Mouse (Mus musculus): ENCODE data around the gene Srgap2. TPM values are rescaled to one million over a fixed set of nuclear protein-coding genes. Genes with fewer than 3 reads are reported as not detected.
"Not testable (repeated sequence)": the region's sequence is repeated elsewhere in the genome, so short reads cannot be mapped to it uniquely, and the experiment has no call there.

The Srgap2 gene
- polyA plus RNA-seq, 1 experiment: 41.2 TPM

DNA sequence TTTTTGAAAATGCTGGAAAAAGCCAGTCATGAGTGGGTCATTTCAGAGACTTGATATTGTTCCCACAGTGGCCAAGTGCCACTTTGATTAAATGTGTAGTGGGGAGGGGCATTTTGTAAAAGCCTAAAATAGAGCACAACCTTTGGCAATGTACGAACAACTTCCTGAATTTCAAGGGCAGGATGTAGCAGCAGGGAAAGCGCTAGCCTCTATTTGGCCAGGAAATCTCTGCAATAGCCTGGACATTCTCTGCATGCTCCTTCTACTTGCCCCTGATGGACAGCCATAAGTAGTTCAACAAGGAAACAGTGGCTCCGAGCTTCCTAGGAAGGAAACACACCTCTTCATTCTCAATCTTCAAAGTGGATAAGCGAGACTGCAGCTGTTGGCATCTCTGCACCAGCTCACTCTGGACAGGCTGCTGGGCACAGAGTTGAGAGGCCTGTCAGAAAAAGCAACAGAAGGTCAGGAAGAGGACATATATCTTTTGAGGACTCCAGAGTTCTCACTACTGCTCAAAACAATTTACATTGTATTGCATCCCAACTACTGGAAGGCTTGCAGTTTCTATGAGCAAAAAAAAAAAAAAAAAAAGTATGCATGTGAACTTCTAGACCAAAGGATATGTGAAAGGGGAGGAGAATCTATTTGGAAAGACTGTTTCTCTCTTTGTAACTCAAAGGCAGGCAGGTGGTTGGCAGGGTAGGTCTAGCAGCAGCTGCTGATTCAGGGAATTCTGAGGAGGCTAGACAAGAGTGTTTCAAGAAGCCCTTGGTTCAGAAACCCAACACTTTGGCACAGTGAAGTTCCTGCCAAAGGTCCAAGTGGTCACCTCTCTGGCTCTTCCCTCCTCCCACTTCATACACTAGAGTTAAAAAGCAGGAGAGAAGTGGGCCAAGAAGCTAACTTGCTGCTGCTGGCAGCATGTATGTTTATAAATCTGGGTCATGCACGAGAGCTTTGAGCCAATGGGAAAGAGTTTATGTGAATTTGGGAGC lies 181.4 kb downstream of the Srgap2 start:
- no peak for TF ChIP-seq POLR2A (IDR thresholded peaks at IDR 0.05; ENCODE audit: extremely low read depth, insufficient read depth, low read length)
- no peak for TF ChIP-seq CTCF (IDR thresholded peaks at IDR 0.05; ENCODE audit: extremely low read depth, insufficient read depth, low read length)
- H3K27ac ChIP-seq (ENCODE audit: insufficient read depth, low read length): no peak overlapping the region
- peaks cover 2% of the 10 kb centered on the region for H3K4me1 ChIP-seq (ENCODE audit: control insufficient read depth, insufficient read depth, low read length)
- no peak overlapping the region for H3K4me3 ChIP-seq (ENCODE audit: insufficient read depth, low read length)

GRCm38 (mm10) chr1:131344691-131345090 lies 182.5 kb downstream of the Srgap2 start:
- no peak overlapping the region for H3K27ac ChIP-seq (ENCODE audit: insufficient read depth, low read length)
- no peaks in the 10 kb centered on the region; the same call in none of the 2 replicates for H3K4me1 ChIP-seq (ENCODE audit: control insufficient read depth, insufficient read depth, low read length)
- TF ChIP-seq CTCF (IDR thresholded peaks at IDR 0.05; ENCODE audit: extremely low read depth, insufficient read depth, low read length): no peak
- no peak overlapping the region for H3K4me3 ChIP-seq (ENCODE audit: insufficient read depth, low read length)

- no peak overlapping the region for H3K4me3 ChIP-seq (ENCODE audit: insufficient read depth, low read length)
- no peak overlapping the region for H3K27ac ChIP-seq (ENCODE audit: insufficient read depth, low read length)
These were observed 191.1 kb downstream of the Srgap2 start for GRCm38 (mm10) chr1:131336017-131336416.

GRCm38 (mm10) chr1:131335604-131336003 lies 191.5 kb downstream of the Srgap2 start:
- Histone ChIP-seq H3K27ac (ENCODE audit: insufficient read depth, low read length) (no peak overlapping the region), H3K4me1 (ENCODE audit: control insufficient read depth, insufficient read depth, low read length) (no peaks in the 10 kb centered on the region), H3K4me3 (ENCODE audit: insufficient read depth, low read length) (no peak overlapping the region)
- TF ChIP-seq POLR2A (IDR thresholded peaks at IDR 0.05; ENCODE audit: extremely low read depth, insufficient read depth, low read length) (no peak), CTCF (IDR thresholded peaks at IDR 0.05; ENCODE audit: extremely low read depth, insufficient read depth, low read length) (no peak)

More at GRCm38 (mm10) chr1:131336017-131336416, 191.1 kb downstream of the Srgap2 start:
- no peaks in the 10 kb centered on the region for H3K4me1 ChIP-seq (ENCODE audit: control insufficient read depth, insufficient read depth, low read length)
- no peak for TF ChIP-seq POLR2A (IDR thresholded peaks at IDR 0.05; ENCODE audit: extremely low read depth, insufficient read depth, low read length)
- TF ChIP-seq CTCF (IDR thresholded peaks at IDR 0.05; ENCODE audit: extremely low read depth, insufficient read depth, low read length): no peak

- H3K4me3 ChIP-seq (ENCODE audit: insufficient read depth, low read length): no peak overlapping the region
- TF ChIP-seq CTCF (IDR thresholded peaks at IDR 0.05; ENCODE audit: extremely low read depth, insufficient read depth, low read length) (no peak), POLR2A (IDR thresholded peaks at IDR 0.05; ENCODE audit: extremely low read depth, insufficient read depth, low read length) (no peak)
- no peaks in the 10 kb centered on the region for H3K4me1 ChIP-seq (ENCODE audit: control insufficient read depth, insufficient read depth, low read length)
- no peak overlapping the region for H3K27ac ChIP-seq (ENCODE audit: insufficient read depth, low read length)
These were observed 196.0 kb downstream of the Srgap2 start for GRCm38 (mm10) chr1:131331180-131331579.

DNA sequence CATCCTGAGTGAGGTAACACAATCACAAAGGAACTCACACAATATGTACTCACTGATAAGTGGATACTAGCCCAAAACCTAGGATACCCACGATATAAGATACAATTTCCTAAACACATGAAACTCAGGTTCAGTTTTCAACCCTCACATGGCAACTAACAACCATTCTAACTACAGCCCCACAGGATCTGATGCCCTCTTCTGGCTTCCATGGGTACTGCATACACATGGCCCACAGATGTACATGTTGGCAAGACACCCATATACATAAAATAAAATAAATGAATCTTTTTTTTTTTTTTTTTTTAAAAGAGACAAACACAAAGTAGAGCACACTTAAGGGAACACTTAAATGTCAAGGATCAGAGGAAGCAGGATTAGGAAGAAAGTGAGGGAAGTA lies 198.1 kb downstream of the Srgap2 start:
- not testable (repeated sequence) for H3K27ac ChIP-seq (ENCODE audit: insufficient read depth, low read length); H3K4me3 ChIP-seq (ENCODE audit: insufficient read depth, low read length); H3K4me1 ChIP-seq (ENCODE audit: control insufficient read depth, insufficient read depth, low read length)

- TF ChIP-seq POLR2A (IDR thresholded peaks at IDR 0.05; ENCODE audit: extremely low read depth, insufficient read depth, low read length) (no peak), CTCF (IDR thresholded peaks at IDR 0.05; ENCODE audit: extremely low read depth, insufficient read depth, low read length) (no peak)
- Histone ChIP-seq H3K4me3 (ENCODE audit: insufficient read depth, low read length) (no peak overlapping the region), H3K27ac (ENCODE audit: insufficient read depth, low read length) (no peak overlapping the region), H3K4me1 (ENCODE audit: control insufficient read depth, insufficient read depth, low read length) (no peaks in the 10 kb centered on the region)
These were observed 200.0 kb downstream of the Srgap2 start for GRCm38 (mm10) chr1:131327167-131327566.

GRCm38 (mm10) chr1:131324816-131325463 lies 202.2 kb downstream of the Srgap2 start:
- Histone ChIP-seq H3K4me3 (ENCODE audit: insufficient read depth, low read length) (no peak overlapping the region), H3K4me1 (ENCODE audit: control insufficient read depth, insufficient read depth, low read length) (no peaks in the 10 kb centered on the region), H3K27ac (ENCODE audit: insufficient read depth, low read length) (no peak overlapping the region)
- TF ChIP-seq CTCF (IDR thresholded peaks at IDR 0.05; ENCODE audit: extremely low read depth, insufficient read depth, low read length) (no peak), POLR2A (IDR thresholded peaks at IDR 0.05; ENCODE audit: extremely low read depth, insufficient read depth, low read length) (no peak)

- no peaks in the 10 kb centered on the region for H3K4me1 ChIP-seq (ENCODE audit: control insufficient read depth, insufficient read depth, low read length)
- H3K27ac ChIP-seq (ENCODE audit: insufficient read depth, low read length): no peak overlapping the region
- no peak overlapping the region for H3K4me3 ChIP-seq (ENCODE audit: insufficient read depth, low read length)
- no peak for TF ChIP-seq POLR2A (IDR thresholded peaks at IDR 0.05; ENCODE audit: extremely low read depth, insufficient read depth, low read length)
- TF ChIP-seq CTCF (IDR thresholded peaks at IDR 0.05; ENCODE audit: extremely low read depth, insufficient read depth, low read length): peak; percentile 34; the same call in 1 of the 2 replicates
These were observed 207.4 kb downstream of the Srgap2 start for GRCm38 (mm10) chr1:131319598-131320330.

Data from cortical plate, adult 2 months (tissue).